Mouse (Mus musculus) adrenal gland, postnatal 10 days (tissue): ENCODE measurements around the gene Trim71. TPM values are rescaled to one million over a fixed set of nuclear protein-coding genes. Genes with fewer than 3 reads are reported as not detected.

ENCODE experiments used
- DNase-seq: peaks from one replicate; pipeline ENCODE4 v3.0.0; 2021; ENCODE audit warnings: mixed read lengths
- long read RNA-seq, 2 experiments: library from polyadenylated mRNA; stranded (forward); transcript quantifications; one replicate each; pipeline ENCODE4 v2.0.0; 2021
- total RNA-seq, 2 experiments: library from RNA; stranded (reverse); gene quantifications; 2 replicates each; pipeline ENCODE4 v1.2.3; 2021

Trim71 gene
- under 1 TPM in 1 of 2 experiments, not detected in 1; 0.09 TPM for total RNA-seq
- long read RNA-seq, experiment 1 = 0 reads
- long read RNA-seq, experiment 2 = 0 reads

DNA sequence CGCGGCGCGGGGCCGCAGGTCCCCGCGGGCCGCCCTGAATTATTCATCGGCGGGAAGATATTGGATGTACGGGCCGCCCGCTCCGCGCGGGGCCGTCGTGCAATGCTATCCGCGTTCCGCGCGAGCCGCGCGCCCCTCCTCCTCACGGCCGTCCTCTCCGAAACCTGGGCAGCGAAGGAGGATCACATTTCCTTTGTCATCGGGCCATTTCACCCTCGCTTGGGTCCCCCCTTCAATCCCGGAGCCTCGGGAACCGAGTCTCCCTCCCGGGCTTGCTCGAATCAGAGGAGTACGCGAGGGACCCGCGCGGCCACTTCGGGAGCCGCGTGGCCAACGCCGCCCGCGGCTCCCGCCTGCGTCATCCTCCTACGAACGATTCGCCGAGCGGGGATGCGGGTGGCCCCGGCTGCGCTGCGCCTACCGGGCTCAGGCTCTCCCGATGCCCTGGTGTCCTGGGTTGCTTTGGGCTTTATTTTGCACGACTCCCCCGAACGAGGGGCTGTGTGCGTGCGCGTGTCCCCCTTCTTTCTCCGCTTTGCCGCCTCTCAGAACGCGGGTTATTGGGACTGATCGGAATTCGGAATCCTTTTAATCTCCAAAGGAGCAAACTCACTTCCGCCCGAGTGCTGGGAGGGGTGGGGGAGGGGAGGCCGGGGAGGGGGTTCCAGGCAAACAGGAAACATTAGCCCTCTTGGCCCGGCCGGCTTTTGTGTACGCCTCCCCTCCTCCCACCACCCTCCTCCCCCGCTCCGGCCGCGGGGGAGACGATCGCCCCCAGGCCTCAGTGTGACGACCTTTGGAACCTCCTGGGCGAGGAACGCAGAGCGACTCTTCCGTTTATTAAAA, at the start of gene Trim71:
TSS of gene Trim71 (minus strand) at position 609 of the 846 bp plus-strand sequence.
- DNase-seq = peak; percentile 14

DNA sequence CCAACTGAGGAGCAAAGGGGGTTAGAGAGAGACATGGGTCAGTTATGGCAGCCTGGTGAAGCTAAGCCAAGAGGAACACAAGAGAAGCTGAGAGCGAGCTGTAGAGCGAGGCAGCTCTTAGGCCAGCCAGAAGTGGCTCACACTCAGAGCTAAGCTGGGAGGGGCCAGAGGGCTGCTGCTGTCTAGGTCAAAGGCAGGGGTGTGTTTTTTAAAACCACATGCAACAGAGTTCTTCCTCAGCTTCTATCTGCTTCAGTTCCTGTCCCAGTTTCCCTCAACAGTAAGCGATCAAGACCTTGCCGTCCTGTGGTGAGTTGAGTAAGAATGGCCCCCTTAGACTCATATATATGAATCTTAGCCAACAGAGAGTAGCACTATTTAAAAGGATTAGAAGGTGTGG, 48.9 kb upstream of the Trim71 start:
- DNase-seq = no peak

DNA sequence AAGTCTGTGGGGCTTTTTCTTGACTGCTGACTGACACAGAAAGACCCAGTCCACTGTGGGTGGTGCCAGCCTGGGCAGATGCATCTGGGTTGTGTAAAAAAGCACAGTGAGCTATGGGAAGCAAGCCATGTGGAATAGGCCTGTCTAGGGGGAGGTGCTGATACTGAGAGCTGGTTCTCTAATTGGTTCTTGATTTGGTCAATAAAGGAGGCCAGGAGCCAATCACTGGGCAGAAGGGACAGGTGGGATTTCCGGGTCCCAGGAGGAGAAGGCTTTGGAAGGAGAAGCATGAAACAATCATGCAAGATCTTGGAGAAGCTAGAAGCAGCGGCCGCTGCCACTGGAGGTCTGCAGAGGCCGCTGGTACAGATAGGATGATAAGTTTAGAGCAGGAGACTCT, 48.4 kb upstream of the Trim71 start:
- peak; percentile 23 for DNase-seq

DNA sequence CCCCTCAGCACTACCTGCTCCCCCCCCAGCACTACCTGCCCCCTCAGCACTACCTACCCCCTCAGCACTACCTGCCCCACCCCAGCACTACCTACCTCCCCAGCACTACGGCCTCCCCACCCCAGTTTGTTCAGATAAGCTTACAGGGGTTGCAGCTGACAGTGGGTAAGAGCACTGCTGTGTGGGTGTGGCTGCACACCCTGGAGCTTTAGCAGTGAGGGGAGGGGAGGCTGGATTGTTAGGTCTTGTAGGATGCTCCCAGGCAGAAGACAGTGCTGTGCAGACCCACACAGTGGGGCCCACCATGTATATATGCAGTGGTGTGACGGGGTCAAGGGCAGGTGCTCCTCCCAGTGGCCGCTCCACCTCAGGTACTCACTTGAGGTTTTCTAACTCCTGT, 46.1 kb upstream of the Trim71 start:
- DNase-seq = no peak

DNA sequence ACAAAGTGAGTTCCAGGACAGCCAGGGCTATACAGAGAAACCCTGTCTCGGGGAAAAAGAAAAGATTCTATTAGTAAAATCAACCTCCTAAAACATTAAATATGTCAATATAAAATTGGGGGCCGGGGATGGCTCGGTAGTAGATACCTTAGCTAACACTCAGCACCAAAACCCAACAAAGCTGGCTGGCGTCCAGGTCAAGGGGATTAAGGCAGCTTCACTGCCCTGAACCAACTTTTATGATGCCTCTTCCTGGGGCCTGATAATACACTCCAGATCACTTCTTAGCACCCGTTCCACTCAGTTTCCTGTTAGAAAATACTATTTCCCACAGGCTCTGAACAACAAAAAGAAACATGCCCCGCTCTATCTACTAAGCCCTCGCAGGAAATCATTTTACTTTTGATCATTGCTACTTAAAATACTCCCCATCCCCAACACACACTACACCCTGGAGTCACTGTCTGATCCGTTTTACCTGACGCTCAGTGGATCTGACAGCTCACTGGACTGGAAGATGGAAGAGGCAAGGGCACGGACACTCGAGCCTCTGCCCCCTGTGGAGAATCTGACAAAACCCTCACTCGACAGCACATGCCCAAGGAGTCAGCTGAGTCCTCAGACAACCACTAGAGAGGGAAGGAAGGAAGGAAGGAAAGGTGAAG, 39.8 kb upstream of the Trim71 start:
- DNase-seq = no peak

DNA sequence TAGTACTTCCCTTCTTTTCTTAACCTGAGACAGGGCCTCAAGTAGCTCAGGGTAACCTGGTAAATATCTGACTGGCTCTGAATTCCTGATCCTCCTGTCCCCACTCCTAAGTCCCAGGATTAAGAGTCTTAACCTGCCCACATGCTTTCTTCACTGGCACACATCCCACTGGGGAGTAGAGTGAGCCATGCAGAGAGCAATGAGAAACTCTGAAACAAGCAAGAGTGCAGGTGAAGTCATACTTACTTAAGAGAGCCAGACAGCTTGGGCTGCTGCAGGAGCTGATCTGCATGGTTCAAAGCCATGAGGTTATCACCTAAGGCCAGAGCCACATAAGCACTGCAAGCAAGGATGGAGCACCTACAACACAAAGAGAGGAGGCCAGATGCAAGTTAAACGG, 36.9 kb upstream of the Trim71 start:
- DNase-seq = no peak

DNA sequence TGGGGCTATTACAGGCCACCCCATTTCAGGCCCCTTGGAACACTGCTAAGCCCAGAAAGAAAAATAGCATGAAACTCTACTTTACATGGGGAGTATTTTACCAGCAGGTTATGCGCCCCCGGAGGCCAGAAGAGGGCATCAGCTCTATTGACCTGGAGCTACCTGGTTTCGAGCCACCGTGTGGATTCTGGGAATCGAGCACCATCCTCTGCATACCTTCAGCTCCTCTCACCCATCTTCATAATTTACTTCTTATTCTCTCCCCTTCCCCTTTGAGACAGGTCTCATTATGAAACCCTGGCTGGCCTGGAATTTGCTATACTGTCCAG, 20.8 kb upstream of the Trim71 start:
- DNase-seq = peak; percentile 12

DNA sequence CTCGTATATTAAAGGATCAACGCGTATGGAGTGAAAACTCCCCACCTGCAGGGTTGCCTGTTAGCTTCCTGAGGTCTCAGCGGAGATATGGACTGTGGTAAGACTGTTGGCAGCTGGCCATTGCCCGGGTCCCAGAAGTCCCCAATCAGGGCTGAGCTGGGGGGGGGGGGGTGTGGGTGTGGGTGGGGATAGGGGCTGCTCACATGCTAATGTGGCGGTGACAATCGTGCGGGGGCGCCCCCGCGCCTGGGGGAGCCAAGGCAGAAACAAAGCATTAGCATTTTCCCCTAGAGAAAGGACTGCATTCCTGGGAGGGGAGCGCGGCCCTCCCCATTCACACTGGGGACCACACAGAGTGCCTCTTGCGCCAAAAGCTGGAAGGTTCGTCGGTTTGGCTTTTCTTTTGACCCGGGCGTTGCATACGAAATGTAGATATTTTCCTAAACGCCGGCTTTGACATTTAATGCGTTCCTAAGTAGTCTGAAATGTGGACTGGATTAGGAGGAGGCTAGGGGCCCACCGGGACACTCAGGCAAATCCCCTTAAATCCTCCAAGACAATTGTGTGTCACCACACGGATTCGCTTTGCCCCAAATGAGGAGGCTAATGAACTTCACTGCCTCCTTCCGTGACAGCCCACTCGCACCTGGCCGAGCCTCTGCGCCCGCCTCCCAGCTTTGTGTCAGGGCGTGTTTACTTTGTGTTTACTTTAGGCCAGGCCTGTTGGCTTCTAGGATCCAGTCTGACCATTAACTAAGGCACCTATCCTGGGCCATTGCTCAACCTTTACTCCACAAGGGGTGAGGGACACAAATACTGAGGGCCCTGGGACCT, 20.2 kb upstream of the Trim71 start:
- DNase-seq = peak; percentile 36

DNA sequence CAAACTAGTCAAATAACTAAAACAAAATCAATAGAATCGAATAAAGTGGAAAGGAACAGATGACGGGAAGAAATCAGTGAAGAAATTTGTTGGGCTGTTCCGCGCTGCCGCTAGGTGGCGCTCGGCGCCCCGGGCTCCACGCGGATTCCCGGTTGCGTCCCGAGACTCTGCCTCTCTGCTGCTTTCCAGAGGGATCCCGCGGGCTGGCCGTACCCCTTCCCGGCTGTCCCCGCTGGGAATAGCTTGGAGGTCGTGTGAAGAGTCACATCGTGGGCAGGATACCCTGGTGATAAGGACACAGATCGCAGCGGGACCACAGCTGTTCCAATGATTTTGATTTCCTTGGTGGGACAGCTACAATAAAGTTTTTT, 19.6 kb upstream of the Trim71 start:
- DNase-seq = peak; percentile 86

DNA sequence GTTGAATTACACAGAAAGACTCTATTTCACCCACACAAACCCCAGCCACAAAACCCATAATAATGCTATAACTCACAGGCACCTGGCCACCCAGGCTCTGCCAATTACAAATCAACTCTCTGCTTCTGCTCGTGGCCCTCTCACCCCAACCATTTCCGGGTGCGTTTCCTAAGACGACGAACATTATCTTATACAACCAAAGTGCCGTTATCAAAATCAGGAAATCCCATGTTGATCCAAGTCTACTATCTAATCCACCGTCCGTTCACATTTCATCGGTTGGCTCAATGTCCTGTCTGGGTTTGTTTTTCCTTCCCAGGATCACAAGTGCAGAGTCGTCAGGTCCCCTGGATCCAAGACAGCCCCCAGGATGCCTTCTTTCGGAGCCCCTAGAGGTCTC, 14.5 kb upstream of the Trim71 start:
- DNase-seq = no peak

DNA sequence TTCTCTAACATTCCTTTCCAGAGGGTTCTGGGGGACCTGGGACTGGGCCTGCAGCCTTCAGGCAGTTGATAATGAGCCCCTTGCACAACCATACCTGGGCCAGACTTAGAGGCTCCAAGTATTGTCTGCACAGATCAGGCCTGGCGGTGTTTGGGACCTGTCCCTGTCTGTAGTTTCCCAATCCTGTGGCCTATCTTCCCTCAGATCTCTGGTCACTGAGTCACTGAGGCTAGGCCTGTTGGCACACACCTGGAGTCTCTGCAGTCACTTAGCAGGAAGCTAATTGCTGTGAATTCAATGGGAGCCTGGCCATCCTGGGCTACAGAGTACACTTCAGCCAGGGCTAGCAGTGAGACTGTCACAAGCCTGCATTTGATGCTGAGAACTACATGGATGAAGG, 11.8 kb upstream of the Trim71 start:
- DNase-seq = no peak

DNA sequence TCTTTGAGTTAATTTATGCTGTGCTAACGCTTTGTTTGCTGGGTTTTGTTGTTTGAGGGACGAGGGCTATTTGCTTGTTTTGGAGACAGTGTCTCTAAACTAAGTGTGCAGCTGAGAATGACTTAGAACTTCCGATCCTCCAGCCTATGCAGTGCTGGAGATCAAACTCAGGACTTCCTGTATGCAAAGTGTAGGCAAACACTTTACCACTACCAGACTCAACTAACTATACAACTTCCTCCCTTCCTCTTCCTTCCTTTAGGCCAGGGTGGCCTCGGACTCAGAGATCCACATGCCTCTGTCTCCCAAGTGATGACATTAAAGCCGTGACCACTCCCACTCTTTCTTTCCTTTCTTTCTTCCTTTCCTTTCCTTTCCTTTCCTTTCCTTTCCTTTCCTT, 9.4 kb upstream of the Trim71 start:
- DNase-seq = no peak

DNA sequence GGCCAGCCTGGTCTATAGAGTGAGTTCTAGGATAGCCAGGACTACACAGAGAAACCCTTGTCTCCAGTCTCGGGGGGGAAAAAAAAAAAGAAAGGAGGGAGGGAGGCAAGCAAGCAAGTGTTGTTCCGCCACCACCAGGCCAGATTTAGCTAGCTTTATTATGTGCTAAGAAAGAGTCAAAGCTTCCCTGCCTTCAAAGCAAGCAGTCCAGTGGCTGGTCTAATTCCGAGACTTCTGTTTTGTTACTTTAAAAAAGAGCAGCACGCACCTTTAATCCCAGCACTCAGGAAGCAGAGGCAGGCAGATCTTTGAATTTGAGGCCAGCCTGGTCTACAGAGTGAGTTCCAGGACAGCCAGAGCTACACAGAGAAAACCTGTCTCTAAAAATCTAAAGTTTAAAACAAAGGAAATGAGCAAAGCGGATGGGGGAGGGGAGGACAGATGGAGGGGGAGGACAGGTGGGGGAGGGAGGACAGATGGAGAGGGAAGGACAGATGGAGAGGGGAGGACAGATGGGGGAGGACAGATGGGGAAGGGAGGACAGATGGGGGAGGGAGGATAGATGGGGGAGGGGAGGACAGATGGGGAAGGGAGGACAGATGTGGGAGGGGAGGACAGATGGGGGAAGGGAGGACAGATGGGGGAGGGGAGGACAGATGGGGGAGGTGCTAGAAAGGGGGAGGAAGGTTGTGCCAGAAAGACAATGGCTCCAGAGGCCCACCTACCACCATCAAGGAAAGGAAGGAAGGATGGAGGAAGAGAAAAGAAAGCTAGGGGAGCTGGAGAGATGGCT, 4.7 kb upstream of the Trim71 start:
- no peak for DNase-seq

DNA sequence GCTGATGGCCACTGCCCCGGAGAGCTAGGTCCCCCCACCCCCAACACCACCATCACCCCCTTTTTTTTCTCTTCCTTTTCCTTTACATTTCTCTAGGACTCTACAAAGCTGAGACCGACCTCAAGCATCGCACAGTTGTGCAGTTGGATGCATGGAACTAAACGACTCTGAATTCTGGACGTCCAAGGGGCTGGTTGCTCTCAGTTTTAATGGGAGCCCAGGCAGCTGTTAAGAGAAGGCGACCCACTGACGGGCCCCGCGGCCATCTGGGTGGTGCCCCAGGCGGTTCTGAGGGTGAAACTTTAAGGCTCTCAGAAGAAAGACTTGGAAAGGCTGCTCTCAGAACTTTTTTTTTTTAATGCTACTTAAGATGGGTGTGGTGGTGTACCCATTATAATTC, 498 bp upstream of the Trim71 start:
- DNase-seq = no peak

DNA sequence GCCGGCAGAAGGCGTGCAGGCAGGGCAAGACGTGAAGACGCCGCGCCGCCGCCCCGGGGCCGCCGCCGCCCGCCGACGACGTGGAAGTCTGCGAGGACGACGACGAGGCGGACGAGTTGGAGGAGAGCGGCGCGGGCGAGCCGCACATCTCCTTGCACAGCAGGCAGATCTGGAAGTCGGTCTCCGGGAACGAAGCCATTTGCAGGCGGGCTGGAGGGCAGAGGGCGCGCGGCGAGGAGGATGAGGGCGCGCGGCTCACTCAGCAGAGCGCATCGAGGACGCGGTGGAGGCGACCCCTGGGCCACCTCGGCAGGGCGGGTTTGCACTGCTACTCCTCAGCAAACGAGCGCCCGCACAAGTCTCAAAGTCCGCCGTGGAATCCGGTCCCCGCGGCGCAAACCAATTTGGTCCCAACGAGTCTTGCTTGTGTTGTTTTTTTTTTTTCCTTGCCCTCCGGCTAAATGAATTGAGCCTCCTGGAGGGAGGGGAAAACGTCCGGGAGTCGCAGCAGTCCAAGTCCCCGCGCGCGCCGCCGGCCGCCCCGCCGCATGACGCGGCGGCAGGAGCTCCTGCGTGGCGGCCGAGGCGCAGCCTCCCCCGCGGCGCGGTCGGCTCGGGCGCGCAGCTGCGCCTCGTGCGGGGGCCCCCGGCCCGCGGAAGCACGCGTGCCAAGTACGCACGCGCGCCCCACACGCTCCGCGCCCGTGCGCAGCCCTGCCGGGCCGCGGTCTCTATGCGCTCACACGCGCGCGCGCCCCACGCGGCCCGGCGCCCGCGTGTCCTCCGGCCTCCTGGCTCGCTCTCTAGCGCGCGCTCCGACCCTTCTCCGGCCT, 1.0 kb downstream of the Trim71 start:
- no peak for DNase-seq

DNA sequence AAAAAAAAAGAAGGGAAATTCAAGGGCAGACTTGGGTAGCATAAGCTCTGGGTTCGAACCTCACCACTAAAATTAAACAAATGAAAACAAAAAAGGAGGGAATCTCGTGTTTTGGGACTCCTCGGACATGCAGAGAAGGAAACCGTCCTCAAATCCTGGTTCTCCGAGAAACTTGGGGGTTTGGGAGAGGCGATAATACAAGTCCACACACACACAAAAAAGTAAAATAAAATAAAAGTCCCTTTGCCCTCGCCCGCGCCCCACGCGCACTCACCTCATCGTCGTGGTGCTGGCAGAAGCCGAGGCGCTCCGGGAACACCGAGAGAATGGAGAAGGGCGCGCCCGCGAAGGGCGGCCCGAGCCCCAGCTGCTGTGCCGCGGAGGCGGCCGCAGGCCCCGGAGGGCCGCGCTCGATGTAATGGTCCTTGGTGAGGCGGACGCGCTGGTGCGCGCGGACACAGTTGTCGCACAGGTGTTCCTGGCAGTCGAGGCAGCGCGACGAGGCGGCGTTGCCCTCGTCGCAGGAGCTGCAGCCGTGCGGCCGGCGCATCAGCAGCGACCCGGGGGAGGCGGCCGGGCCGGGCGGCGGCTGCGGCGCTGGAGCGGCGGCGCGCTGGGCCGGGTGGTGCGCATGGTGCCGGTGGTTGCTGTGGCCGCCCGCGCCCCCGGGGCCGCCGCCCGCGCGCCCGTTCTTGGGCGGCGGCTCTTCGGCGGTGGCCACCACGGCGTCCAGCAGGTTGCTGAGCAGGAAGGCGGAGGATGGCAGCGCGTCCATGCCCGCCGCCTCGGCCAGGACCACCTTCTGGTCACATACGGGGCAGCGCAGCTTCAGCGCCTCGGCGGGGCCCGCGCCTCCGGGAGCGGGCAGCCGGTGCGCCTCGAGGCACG, 1.9 kb downstream of the Trim71 start:
- DNase-seq = peak; percentile 16

DNA sequence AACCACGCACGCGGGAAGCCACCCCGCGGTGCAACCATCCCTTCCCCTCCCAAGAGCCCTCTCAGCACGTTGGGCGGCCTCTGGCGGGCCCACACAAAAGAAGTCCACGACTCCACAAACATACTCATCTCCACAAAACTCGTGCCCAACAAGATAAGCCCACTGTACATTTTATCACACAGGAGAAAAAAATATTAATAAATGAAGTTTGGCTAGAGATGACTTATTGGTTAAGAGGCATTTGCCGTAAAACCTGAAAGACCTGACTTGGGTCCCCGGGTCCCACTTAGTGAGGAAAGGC, 2.5 kb downstream of the Trim71 start:
- DNase-seq = no peak

DNA sequence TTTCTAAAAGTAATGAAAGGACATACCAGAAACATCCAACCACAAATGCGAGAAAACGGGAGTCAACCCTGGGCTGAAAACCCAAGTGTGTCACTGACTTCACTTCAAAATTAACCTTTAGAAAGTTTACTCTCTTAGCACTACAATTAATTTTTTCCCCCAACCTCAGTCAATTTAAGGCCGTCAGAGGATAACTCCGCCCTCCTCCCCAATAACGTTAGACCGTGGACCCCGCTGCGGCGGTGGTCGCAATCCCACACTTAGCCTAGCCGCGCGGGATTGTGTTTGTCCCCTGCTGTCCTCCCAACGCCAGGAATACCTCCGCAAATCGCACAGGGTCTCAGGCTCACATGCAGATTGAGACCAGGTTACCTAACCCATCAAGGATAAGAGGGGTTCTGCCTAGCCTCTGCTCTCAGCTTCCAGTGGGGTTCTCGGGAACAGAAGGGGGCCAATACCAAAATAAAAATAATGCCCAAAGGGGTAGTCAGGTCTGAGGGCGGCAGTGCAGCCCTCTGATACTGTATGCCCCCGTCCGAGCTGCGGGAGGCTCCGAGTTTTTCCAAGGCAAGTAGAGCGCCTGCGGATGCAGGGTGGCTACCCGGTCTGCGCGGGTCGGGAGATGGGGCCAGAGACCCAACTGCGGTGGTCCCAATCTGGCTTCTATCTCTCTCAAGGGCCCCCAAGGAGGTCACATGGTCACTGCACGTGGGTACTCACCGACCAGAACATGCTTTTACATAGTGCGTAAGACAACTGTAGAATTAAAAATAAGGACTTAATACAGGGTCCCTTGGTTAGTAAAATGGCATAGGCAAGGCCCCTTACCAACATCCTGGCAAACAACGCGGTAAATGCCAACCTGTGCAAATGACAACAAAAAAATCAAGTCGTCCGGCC, 3.1 kb downstream of the Trim71 start:
- no peak for DNase-seq

DNA sequence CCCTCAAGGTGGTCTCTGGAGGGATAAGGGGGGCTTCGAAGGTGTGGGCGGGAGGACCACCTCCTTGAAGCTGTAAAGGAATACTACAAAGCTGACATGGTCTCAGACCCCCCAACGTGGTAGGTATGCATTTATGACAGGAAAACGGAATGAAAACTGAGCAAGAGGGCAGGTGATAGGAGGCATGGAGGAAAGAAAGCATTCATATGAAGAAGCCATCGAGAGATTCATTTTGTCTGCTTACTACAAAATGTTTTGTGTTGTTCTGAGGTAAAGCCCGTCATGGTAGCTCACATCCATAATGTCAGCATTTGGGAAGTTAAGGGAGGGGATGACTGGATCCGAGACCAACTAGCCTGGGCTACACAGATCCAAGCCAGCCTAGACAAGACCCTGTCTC, 4.0 kb downstream of the Trim71 start:
- no peak for DNase-seq
